Mouse (Mus musculus) stomach, postnatal 0 days (tissue): ENCODE results near the gene Pipox.

Source experiments
- CTCF ChIP-seq: IDR thresholded peaks from 2 replicates; pipeline ENCODE4 v1.5.1; 2016; ENCODE audit warnings: antibody characterized with exemption, low read depth, mild to moderate bottlenecking, moderate library complexity
- EP300 ChIP-seq: optimal IDR thresholded peaks from 2 replicates; pipeline ENCODE3; 2016; ENCODE audit warnings: antibody characterized with exemption

DNA sequence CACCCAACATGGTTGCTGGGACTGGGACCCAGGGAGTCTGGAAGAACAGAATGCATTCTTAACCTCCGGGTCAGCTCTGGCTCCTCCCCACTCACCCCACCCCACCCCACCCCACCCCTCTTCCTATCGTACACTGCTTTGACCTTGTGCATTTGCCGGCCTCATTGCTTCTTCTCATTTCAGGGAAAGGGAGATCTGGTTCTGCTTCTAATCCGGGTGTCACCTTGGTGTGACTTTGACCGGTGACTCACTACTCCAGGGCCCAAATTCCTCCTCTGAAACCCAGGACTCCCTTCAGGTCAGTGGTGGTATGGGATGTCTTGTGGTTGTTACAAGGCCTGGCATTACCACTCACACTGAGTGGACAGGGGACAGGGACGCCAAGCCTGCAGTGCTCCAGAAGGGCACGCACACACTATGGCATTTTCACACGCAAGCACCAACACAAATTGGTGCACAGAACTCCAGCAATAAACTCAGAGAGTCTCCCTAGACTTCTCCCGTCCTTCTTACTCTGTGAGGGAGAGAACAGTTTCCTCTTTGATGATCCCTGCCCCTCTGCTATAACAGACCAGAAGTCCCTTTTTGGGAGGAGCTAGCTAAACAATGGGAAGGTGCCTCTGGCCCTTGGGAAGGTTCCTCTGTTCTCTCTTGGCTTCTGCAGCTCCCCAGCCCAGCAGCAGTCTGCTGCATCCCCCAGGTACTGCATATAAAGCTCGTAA is 9.2 kb downstream of the Pipox start:
- no peak for TF ChIP-seq CTCF
- TF ChIP-seq EP300 = no peak
